Mouse (Mus musculus) intestine, postnatal 0 days (tissue): Measurements from ENCODE around the gene Sp2. TPM values are rescaled to one million over a fixed set of nuclear protein-coding genes. Genes with fewer than 3 reads are reported as not detected.

Experiments used
- ATAC-seq: fragments of 200-750 bp; cut with Nextera tagmentation; 2 replicates; pipeline ENCODE4 v1.8.0; 2017; ENCODE audit warnings: mild to moderate bottlenecking, moderate TSS enrichment, moderate library complexity
- H3K27ac ChIP-seq: fragments of 300-500 bp; sonication (generic); 2 replicates; pipeline ENCODE4 v1.5.1; 2014; ENCODE audit warnings: mild to moderate bottlenecking, low read depth, low read length, moderate library complexity
- H3K27me3 ChIP-seq: fragments of 300-500 bp; sonication (generic); replicated peaks from 2 replicates; pipeline ENCODE4 v1.6.1; 2014; ENCODE audit warnings: low read length, mixed read lengths; ENCODE audit not compliant: control insufficient read depth, insufficient read depth
- H3K36me3 ChIP-seq: fragments of 300-500 bp; sonication (generic); 2 replicates; pipeline ENCODE4 v1.6.1; 2014; ENCODE audit warnings: mild to moderate bottlenecking, moderate library complexity; ENCODE audit not compliant: control insufficient read depth, insufficient read depth
- H3K4me1 ChIP-seq: fragments of 300-500 bp; sonication (generic); replicated peaks from 2 replicates; pipeline ENCODE4 v1.6.1; 2014; ENCODE audit warnings: antibody characterized with exemption, low read length, mixed read lengths; ENCODE audit not compliant: control insufficient read depth, insufficient read depth
- H3K4me2 ChIP-seq: fragments of 300-500 bp; sonication (generic); replicated peaks from 2 replicates; pipeline ENCODE4 v1.6.1; 2014; ENCODE audit warnings: low read depth, mild to moderate bottlenecking, moderate library complexity
- H3K4me3 ChIP-seq: fragments of 300-500 bp; sonication (generic); 2 replicates; pipeline ENCODE4 v1.5.1; 2014; ENCODE audit warnings: low read depth, low read length
- H3K9ac ChIP-seq: fragments of 300-500 bp; sonication (generic); 2 replicates; pipeline ENCODE4 v1.6.1; 2014; ENCODE audit warnings: mild to moderate bottlenecking, low read depth, low read length
- H3K9me3 ChIP-seq: fragments of 300-500 bp; sonication (generic); 2 replicates; pipeline ENCODE4 v1.6.1; 2016; ENCODE audit warnings: mixed run types; ENCODE audit not compliant: control insufficient read depth
- CTCF ChIP-seq: sonication (generic); IDR thresholded peaks from 2 replicates; pipeline ENCODE4 v1.5.1; 2016; ENCODE audit warnings: low read depth, mild to moderate bottlenecking, control low read depth, antibody characterized with exemption, moderate library complexity
- WGBS: fragments of 180-500 bp; shearing (Covaris S2); extraction: QIAGEN DNeasy Blood & Tissue Kit; methylation state at CpG from one replicate; pipeline ENCODE4 v1.1.7; 2014; 5-methylcytosine and 5-hydroxymethylcytosine counted together
- polyA plus RNA-seq: library from polyadenylated mRNA; unstranded; fragments of >200 nt; fragmentation: Nextera tagmentation; extraction: Ambion mirVana; gene quantifications from 2 replicates; pipeline ENCODE4 v1.2.1, GENCODE M21; 2015

Sp2 gene
- polyA plus RNA-seq, 1 experiment from 2014 or later: 8.2 TPM

GRCm38 (mm10) chr11:96969280-96969722, 13.5 kb downstream of the Sp2 start:
- 0 out of 2 replicates have a peak overlapping the region, but pooled peaks have one; percentile 1 for H3K4me2 ChIP-seq
- no peak for ATAC-seq

GRCm38 (mm10) chr11:96968476-96968875, 14.3 kb downstream of the Sp2 start:
- WGBS: 37% methylated on average over 6 of the region's 6 CpGs
- no peaks in the 10 kb centered on the region; the same call in 1 of the 2 replicates for H3K36me3 ChIP-seq
- H3K4me1 ChIP-seq: peaks cover 14% of the 10 kb centered on the region
- peak overlapping the region; percentile 52; the same call in 1 of the 2 replicates for H3K27ac ChIP-seq
- no peak overlapping the region for H3K4me3 ChIP-seq
- H3K4me2 ChIP-seq: no peak overlapping the region
- TF ChIP-seq CTCF: no peak
- H3K9me3 ChIP-seq: no peaks in the 10 kb centered on the region
- ATAC-seq: no peak
- H3K9ac ChIP-seq: no peak overlapping the region
- H3K27me3 ChIP-seq: no peaks in the 10 kb centered on the region

More at GRCm38 (mm10) chr11:96969280-96969722, 13.5 kb downstream of the Sp2 start:
- no peaks in the 10 kb centered on the region for H3K9me3 ChIP-seq
- 53% methylated on average over 5 of the region's 5 CpGs for WGBS
- peak overlapping the region; percentile 52; the same call in 1 of the 2 replicates for H3K27ac ChIP-seq
- H3K36me3 ChIP-seq: no peaks in the 10 kb centered on the region; the same call in 1 of the 2 replicates
- H3K27me3 ChIP-seq: no peaks in the 10 kb centered on the region
- H3K4me1 ChIP-seq: peaks cover 14% of the 10 kb centered on the region
- no peak for TF ChIP-seq CTCF
- no peak overlapping the region for H3K4me3 ChIP-seq
- no peak overlapping the region for H3K9ac ChIP-seq

GRCm38 (mm10) chr11:96967544-96968269, 15.1 kb downstream of the Sp2 start:
- Histone ChIP-seq H3K27me3 (no peaks in the 10 kb centered on the region), H3K4me2 (peak overlapping the region; percentile 30), H3K4me1 (peaks cover 14% of the 10 kb centered on the region), H3K9ac (no peak overlapping the region), H3K36me3 (peaks cover under 1% of the 10 kb centered on the region; the same call in 1 of the 2 replicates), H3K9me3 (no peaks in the 10 kb centered on the region), H3K27ac (peak overlapping the region; percentile 41; the same call in 1 of the 2 replicates), H3K4me3 (no peak overlapping the region)
- no peak for ATAC-seq
- TF ChIP-seq CTCF: no peak
- 65% methylated on average over 11 of the region's 11 CpGs for WGBS

- Histone ChIP-seq H3K4me3 (no peak overlapping the region), H3K4me1 (peaks cover 14% of the 10 kb centered on the region), H3K9me3 (no peaks in the 10 kb centered on the region), H3K9ac (no peak overlapping the region), H3K27me3 (no peaks in the 10 kb centered on the region), H3K27ac (peak overlapping the region; percentile 41), H3K36me3 (peaks cover 7% of the 10 kb centered on the region), H3K4me2 (peak overlapping the region; percentile 30)
- WGBS: 50% methylated on average over 13 of the region's 13 CpGs
- peak; percentile 63 for ATAC-seq
- no peak for TF ChIP-seq CTCF
These were observed 15.7 kb downstream of the Sp2 start for GRCm38 (mm10) chr11:96966914-96967543.

- WGBS: 74% methylated on average over 3 of the region's 3 CpGs
- no peaks in the 10 kb centered on the region for H3K9me3 ChIP-seq
- no peak for TF ChIP-seq CTCF
- no peak for ATAC-seq
- H3K4me2 ChIP-seq: no peak overlapping the region
- H3K4me3 ChIP-seq: no peak overlapping the region
- H3K4me1 ChIP-seq: peaks cover 14% of the 10 kb centered on the region
- no peaks in the 10 kb centered on the region for H3K27me3 ChIP-seq
- no peak overlapping the region for H3K9ac ChIP-seq
- H3K36me3 ChIP-seq: peaks cover 16% of the 10 kb centered on the region
- no peak overlapping the region for H3K27ac ChIP-seq
These were observed 16.6 kb downstream of the Sp2 start for GRCm38 (mm10) chr11:96966172-96966571.

- 13% methylated on average over 8 of the region's 8 CpGs for WGBS
- no peak overlapping the region for H3K27ac ChIP-seq
These were observed 19.2 kb downstream of the Sp2 start for GRCm38 (mm10) chr11:96963580-96963979.

More at GRCm38 (mm10) chr11:96963580-96963979, 19.2 kb downstream of the Sp2 start:
- peak; percentile 96 for TF ChIP-seq CTCF
- H3K36me3 ChIP-seq: peaks cover 41% of the 10 kb centered on the region
- H3K4me3 ChIP-seq: no peak overlapping the region
- no peaks in the 10 kb centered on the region for H3K27me3 ChIP-seq
- 0 out of 2 replicates have a peak, but pooled peaks cover 4% of the 10 kb centered on the region for H3K4me1 ChIP-seq
- H3K4me2 ChIP-seq: no peak overlapping the region
- H3K9ac ChIP-seq: no peak overlapping the region
- peak; percentile 58 for ATAC-seq
- no peaks in the 10 kb centered on the region for H3K9me3 ChIP-seq
